Mouse (Mus musculus): ENCODE results near the gene Cep250.
A peak's percentile ranks its signal among the peaks of the same experiment; 100 is the strongest.
"Not testable (repeated sequence)": the region's sequence is repeated elsewhere in the genome, so short reads cannot be mapped to it uniquely, and the experiment has no call there.

The Cep250 gene

DNA sequence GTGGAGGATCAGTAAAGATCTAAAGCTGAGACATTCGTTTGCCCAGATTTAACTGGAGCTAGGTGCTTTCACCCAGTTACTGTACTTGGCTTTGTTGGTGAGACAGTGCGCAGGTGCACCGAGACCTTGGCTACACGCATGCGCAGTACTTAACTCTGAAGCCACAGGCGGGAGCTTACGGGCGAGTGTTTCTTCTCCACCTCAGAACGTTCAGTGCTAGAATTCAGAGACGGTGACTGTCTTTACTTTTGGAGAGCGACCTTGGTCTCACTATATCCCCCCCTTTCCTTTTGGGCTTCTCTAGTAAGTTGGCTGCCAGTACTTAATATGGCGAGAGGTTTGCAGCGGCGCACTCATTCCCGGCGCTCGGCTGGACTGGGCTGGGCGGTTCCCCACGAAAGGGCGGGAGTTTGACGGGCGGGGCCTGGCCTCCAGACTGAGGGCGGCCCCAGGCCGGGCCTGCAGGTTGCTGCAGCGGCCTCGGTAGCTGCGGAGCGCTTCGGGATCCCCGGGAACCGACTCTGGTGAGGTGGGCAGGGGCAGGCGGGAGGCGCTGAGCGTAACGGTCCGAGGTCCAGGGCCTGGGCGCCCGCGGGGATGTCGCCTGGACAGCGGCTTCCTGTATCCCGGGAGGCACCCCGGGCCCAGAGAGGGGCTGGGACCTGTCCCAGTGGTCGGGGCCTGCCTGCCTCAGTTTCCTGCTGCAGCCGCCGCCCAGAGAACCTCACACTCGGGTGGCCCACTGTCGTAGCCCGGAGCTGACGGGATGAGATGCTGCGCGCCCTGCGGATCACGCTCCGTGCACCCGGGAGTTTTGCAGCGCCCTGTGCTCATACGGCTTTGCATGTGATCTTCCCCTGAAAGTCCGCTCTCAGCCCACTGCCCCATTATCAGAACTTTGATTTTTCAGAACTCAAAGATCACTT is at the start of gene Cep250:
Cep250 (plus strand) TSS at position 325 of the 926 bp plus-strand sequence.
- DNase-seq: peak; percentile 91

DNA sequence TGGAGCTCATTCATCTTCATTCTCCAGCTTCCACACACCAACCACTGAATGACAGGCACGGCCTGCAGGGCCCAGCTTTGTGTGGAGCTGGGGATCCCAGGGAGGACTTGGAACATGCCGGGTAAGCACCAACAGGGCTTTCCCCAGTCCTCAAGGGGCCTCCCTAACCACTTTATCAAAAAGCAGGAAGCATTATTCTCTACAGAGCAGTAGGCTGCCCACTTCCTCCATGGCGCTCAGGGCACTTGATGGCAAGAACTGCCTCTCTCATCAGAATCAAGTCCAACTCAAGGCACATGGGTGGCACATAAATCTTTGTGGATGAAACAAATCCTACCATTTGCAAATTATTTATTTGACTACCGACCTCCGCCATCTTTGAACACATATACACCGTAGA is 41.6 kb upstream of the Cep250 start:
- DNase-seq: no peak

DNA sequence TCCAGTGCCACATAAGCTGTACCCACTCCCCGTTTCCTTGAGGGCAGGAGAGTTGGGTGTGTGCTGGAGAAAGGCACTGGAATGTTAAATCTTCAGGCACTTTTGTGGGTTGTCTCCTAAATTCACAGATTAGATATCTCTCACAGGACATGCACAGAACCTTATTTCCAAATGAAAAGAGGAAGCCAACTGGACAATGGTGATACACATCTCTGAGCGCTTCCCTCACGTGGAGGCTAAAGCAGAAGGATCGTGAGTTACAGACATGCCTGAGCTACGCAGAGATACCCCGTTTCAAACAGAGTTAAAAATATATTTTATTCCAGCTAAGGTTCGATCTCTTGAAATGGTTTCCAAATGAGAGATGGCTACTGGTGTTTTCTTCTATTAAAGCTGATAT is 33.1 kb upstream of the Cep250 start:
- no peak for DNase-seq

GRCm38 (mm10) chr2:155925213-155925612 is 31.0 kb upstream of the Cep250 start:
- not testable (repeated sequence) for DNase-seq

DNA sequence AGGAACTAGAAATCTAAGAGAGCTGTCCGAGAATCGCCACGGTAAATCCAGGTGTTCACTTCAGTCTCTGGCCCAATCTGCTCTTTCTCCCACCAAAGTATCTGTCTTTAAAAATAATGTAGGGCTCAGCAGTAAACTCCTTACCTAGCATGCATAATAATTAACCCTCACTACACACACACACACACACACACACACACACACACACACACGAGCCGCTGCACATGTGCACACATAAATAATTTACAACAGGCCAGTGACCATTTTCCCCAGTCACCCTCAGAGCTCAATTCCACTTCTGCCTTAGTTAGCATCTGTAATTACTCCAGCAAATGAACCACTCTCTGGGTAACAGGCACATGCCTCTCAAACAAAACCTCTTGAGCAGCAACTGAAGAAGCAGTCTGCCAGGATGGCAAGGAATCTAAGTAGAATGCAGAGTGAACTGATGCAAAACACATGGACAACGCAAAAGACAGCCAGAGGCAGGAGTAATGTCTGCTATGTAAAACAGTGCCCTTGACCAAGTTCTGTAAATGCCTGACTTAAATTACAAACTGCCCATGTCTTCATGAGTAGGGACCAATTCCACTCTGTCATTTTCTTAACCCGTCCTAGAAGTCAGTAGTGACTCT is 27.4 kb upstream of the Cep250 start:
- DNase-seq: no peak

- DNase-seq: peak; percentile 93
These were observed 26.5 kb upstream of the Cep250 start, which contains the start of gene Uqcc1 for GRCm38 (mm10) chr2:155929531-155930442. TSS of gene Uqcc1 (minus strand) at chr2:155930310.

GRCm38 (mm10) chr2:155939897-155940529 is 16.2 kb upstream of the Cep250 start:
- DNase-seq: no peak

- DNase-seq: no peak
These were observed 15.6 kb upstream of the Cep250 start, which contains the start of gene Gm15557 for GRCm38 (mm10) chr2:155940681-155941080. TSS of gene Gm15557 (plus strand) at chr2:155940728.

- peak; percentile 63 for DNase-seq
These were observed 14.4 kb upstream of the Cep250 start for GRCm38 (mm10) chr2:155941697-155942442.

DNA sequence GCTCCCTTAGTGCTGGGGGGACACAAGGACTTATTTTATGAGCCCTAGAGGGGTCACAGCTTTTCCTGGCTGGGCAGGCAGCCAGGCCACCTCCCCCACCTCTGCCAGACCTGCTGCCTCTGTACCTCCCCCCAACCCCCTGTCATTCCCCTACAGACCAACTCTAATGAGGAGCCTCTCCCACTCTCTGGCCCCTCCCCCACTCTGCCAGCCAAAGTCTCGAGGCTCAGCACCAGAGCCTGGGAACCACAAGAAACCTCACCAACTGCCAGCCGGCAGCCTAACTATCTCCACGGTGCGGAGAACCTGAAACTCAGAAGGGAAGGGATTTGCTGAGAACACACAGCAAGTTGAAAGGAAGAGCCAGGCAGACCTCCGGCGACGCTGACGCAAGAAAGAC is 12.8 kb upstream of the Cep250 start:
- no peak for DNase-seq

- no peak for DNase-seq
These were observed 11.6 kb upstream of the Cep250 start for GRCm38 (mm10) chr2:155944685-155945084.

DNA sequence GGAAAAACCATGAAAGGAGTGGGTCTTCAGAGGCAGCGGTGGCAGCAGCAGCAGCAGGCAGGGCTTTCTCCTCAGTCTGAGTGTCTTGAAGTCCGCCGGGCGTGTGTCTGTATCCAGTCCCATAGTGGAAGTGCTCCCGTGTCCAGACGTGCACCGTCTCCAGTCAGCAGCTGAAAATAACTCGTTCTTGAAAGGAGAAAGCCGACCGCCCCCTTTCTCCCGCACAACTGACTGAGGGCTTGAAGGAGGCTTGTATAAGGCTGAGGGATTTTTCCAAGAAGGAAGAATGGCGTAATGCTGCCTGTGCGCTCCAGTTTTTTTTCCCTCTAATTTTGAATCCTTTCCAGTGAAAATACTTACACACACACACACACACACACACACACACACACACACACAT is 11.1 kb upstream of the Cep250 start, which contains the start of gene Gdf5:
Gdf5 (minus strand) TSS at position 244 of the 400 bp plus-strand sequence.
- peak; percentile 22 for DNase-seq

DNA sequence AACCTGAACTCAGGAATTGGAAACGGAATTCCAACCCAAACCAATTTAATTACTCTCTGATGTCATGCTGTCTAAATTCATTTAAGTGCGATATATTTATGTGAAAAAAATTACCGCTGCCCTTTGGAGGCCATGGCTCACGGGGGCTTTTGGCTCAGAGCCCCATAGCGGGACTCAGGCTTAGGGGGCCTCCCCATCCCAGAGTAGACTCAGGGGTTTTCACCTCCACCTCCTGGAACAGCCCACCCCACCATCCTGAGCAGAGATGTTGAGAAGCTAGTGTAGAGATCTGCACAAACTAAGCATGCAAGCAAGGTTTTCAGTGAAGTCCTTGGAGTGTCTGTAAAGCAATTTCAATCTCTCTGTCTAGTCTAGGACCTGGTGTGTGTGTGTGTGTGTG is 10.7 kb upstream of the Cep250 start:
- no peak for DNase-seq

DNA sequence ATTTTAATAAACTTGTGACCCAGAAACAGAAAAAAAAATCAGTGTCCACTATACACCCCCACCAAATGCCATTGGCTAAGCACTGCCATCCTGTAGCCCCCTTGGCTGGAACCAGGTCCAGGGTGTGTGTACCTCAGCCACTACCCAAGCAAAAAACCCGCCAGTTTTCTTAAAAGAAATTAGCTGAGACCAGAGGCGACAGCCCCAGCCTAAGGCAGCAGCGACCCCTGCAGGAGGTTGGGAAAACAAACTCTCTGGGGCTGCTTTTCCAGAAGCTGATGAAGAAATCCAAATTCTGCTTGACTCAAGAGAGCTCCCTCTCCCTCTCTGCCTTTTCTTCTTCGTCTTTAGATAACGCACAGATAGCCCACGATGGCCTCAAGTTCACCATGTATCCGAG is 10.2 kb upstream of the Cep250 start:
- DNase-seq: peak; percentile 82

- no peak for DNase-seq
These were observed 9.8 kb upstream of the Cep250 start for GRCm38 (mm10) chr2:155946499-155946898.

GRCm38 (mm10) chr2:155947390-155948002 is 8.8 kb upstream of the Cep250 start:
- DNase-seq: no peak

DNA sequence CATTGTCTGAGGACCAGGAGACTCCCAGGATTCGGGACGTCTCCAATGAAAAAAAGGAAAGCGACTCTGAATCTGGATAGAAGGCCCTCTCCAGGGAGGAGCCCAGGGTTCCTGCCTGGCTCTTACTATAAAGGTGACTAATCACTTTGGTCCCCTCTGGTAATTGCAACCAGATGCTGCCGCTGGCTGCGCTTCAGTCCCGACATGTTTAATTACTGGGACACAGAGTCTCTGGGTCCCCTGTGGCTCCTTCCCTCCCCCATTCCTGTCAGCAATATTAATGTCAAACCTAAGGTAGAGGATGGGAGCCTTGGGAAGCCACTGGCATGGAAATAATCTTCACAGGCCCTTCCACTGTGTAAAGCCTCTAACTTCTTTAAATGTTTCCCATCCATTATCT is 6.9 kb upstream of the Cep250 start:
- no peak for DNase-seq

- DNase-seq: peak; percentile 76
These were observed 4.3 kb upstream of the Cep250 start for GRCm38 (mm10) chr2:155952006-155952405.

- no peak for DNase-seq
These were observed 3.7 kb downstream of the Cep250 start for GRCm38 (mm10) chr2:155959981-155960380.

DNA sequence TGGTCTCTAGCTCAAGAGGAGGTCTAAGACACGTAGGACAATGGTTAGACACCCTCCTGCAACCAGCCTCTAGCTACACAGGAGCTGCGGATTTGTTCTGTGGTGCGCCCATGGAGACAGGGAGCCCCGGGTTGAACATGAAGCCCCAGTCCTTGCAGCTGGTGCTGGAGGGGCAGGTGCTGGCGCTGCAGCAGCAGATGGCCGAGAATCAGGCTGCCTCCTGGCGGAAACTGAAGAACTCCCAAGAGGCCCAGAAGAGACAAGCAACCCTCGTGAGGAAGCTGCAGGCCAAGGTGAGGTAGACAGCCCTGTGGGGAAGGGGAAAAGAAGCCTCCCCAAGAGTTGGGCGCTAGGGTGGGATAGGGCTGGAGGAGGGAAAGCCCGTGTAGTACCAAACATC is 5.6 kb downstream of the Cep250 start:
- no peak for DNase-seq

GRCm38 (mm10) chr2:155962991-155963390 is 6.7 kb downstream of the Cep250 start:
- no peak for DNase-seq
